Mouse (Mus musculus) neutrophil, adult 65 days (primary cell): Measurements from ENCODE around the gene Fgf18. TPM values are rescaled to one million over a fixed set of nuclear protein-coding genes. Genes with fewer than 3 reads are reported as not detected.

Source experiments
- total RNA-seq: library from RNA; stranded (reverse); gene quantifications from 2 replicates; pipeline ENCODE4 v1.2.4, GENCODE M21; 2023

The Fgf18 gene
- not detected in 2 replicates for total RNA-seq

GRCm38 (mm10) chr11:33147171-33147571, at the start of gene Fgf18:
Fgf18 (minus strand) TSS chr11:33147400.

GRCm38 (mm10) chr11:33162998-33163506, 15.9 kb upstream of the Fgf18 start, which contains the start of gene Npm1:
Npm1 (minus strand) TSS chr11:33163206.

Other genes starting within 250 kb of the Fgf18 start
- 149 and 175 TPM in 2 replicates for gene Npm1, start 15.8 kb upstream of the Fgf18 start, total RNA-seq
- not detected in 2 replicates for gene Tlx3, start 56.2 kb upstream of the Fgf18 start, total RNA-seq
- not detected in 2 replicates for gene Gm12117, start 129.3 kb upstream of the Fgf18 start, total RNA-seq